Mouse (Mus musculus): Measurements from ENCODE around the gene Srf. TPM values are rescaled to one million over a fixed set of nuclear protein-coding genes. Genes with fewer than 3 reads are reported as not detected.

Srf gene
- total and polyA plus RNA-seq, 2 experiments = 3.4 to 45.6 TPM

- H3K36me3 ChIP-seq (ENCODE audit: control insufficient read depth, insufficient read depth, low read length) = no peaks in the 10 kb centered on the region
- DNase-seq (ENCODE audit: extremely low read depth, low read depth, low spot score) = no peak
- WGBS = under 1% methylated on average over 74 of the region's 75 CpGs
These were observed 850 bp downstream of the Srf start for GRCm38 (mm10) chr17:46554977-46555672.

DNA sequence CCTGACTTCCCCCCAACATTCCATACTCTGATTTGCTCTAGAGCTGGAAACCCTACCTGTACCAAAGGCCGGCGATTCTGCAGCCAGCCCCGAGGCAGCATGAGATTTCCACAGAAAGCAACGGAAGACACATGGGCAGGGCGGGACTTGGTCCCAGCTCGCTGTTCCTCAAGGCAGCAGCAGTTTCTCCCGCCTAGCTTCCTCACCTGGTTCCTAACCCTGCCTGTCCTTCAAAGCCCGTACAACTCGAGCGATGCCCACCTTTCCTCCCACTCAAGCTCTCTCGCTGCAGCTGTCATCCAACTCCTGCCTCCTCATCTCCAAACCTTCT is 1.4 kb downstream of the Srf start:
- Histone ChIP-seq H3K4me3 (ENCODE audit: insufficient read depth, low read depth, low read length) (peak overlapping the region; percentile 96), H3K9ac (ENCODE audit: low read depth, low read length) (peak overlapping the region; percentile 95), H3K27ac (replicated peaks; ENCODE audit: insufficient read depth, low read depth, low read length) (no peak overlapping the region), H3K79me2 (ENCODE audit: control insufficient read depth, insufficient read depth, low read length) (peaks cover 13% of the 10 kb centered on the region; the same call in 1 of the 2 replicates), H3K36me3 (ENCODE audit: control insufficient read depth, insufficient read depth, low read length) (no peaks in the 10 kb centered on the region), H3K27me3 (ENCODE audit: control insufficient read depth, insufficient read depth, low read length) (no peaks in the 10 kb centered on the region), H3K4me1 (ENCODE audit: control insufficient read depth, insufficient read depth, low read length) (peaks cover 7% of the 10 kb centered on the region; the same call in 1 of the 2 replicates)
- WGBS = 2% methylated on average over 11 of the region's 11 CpGs
- peak; percentile 13 for DNase-seq (ENCODE audit: extremely low read depth, low read depth, low spot score)
- TF ChIP-seq CTCF (IDR thresholded peaks at IDR 0.05; ENCODE audit: low read depth, low read length) (no peak), POLR2A (IDR thresholded peaks at IDR 0.05; ENCODE audit: extremely low read depth, insufficient read depth, low read length) (no peak)

More at GRCm38 (mm10) chr17:46554977-46555672, 850 bp downstream of the Srf start:
- Histone ChIP-seq H3K27me3 (ENCODE audit: control insufficient read depth, insufficient read depth, low read length) (no peaks in the 10 kb centered on the region), H3K4me1 (ENCODE audit: control insufficient read depth, insufficient read depth, low read length) (peaks cover 7% of the 10 kb centered on the region; the same call in 1 of the 2 replicates), H3K9ac (ENCODE audit: low read depth, low read length) (peak overlapping the region; percentile 95), H3K79me2 (ENCODE audit: control insufficient read depth, insufficient read depth, low read length) (peaks cover 13% of the 10 kb centered on the region; the same call in 1 of the 2 replicates), H3K27ac (replicated peaks; ENCODE audit: insufficient read depth, low read depth, low read length) (no peak overlapping the region; the same call in 1 of the 2 replicates), H3K4me3 (ENCODE audit: insufficient read depth, low read depth, low read length) (peak overlapping the region; percentile 96)
- TF ChIP-seq CTCF (IDR thresholded peaks at IDR 0.05; ENCODE audit: low read depth, low read length) = no peak
- TF ChIP-seq POLR2A (IDR thresholded peaks at IDR 0.05; ENCODE audit: extremely low read depth, insufficient read depth, low read length) = no peak

- 80% methylated on average over 3 of the region's 3 CpGs for WGBS
- Histone ChIP-seq H3K9ac (ENCODE audit: low read depth, low read length) (no peak overlapping the region), H3K27ac (replicated peaks; ENCODE audit: insufficient read depth, low read depth, low read length) (no peak overlapping the region), H3K27me3 (ENCODE audit: control insufficient read depth, insufficient read depth, low read length) (no peaks in the 10 kb centered on the region), H3K36me3 (ENCODE audit: control insufficient read depth, insufficient read depth, low read length) (no peaks in the 10 kb centered on the region), H3K79me2 (ENCODE audit: control insufficient read depth, insufficient read depth, low read length) (peaks cover 13% of the 10 kb centered on the region; the same call in 1 of the 2 replicates), H3K4me3 (ENCODE audit: insufficient read depth, low read depth, low read length) (no peak overlapping the region), H3K4me1 (ENCODE audit: control insufficient read depth, insufficient read depth, low read length) (peaks cover 7% of the 10 kb centered on the region; the same call in 1 of the 2 replicates)
- no peak for TF ChIP-seq CTCF (IDR thresholded peaks at IDR 0.05; ENCODE audit: low read depth, low read length)
- TF ChIP-seq POLR2A (IDR thresholded peaks at IDR 0.05; ENCODE audit: extremely low read depth, insufficient read depth, low read length) = no peak
- DNase-seq (ENCODE audit: extremely low read depth, low read depth, low spot score) = no peak
These were observed 2.0 kb downstream of the Srf start for GRCm38 (mm10) chr17:46553926-46554325.

- no peak for DNase-seq (ENCODE audit: extremely low read depth, low read depth, low spot score)
- WGBS = 91% methylated on average over 11 of the region's 11 CpGs
- Histone ChIP-seq H3K79me2 (ENCODE audit: control insufficient read depth, insufficient read depth, low read length) (peaks cover 13% of the 10 kb centered on the region; the same call in 1 of the 2 replicates), H3K4me3 (ENCODE audit: insufficient read depth, low read depth, low read length) (no peak overlapping the region), H3K27me3 (ENCODE audit: control insufficient read depth, insufficient read depth, low read length) (no peaks in the 10 kb centered on the region), H3K36me3 (ENCODE audit: control insufficient read depth, insufficient read depth, low read length) (no peaks in the 10 kb centered on the region), H3K9ac (ENCODE audit: low read depth, low read length) (no peak overlapping the region), H3K4me1 (ENCODE audit: control insufficient read depth, insufficient read depth, low read length) (peaks cover 7% of the 10 kb centered on the region; the same call in 1 of the 2 replicates), H3K27ac (replicated peaks; ENCODE audit: insufficient read depth, low read depth, low read length) (no peak overlapping the region)
- TF ChIP-seq POLR2A (IDR thresholded peaks at IDR 0.05; ENCODE audit: extremely low read depth, insufficient read depth, low read length) (no peak), CTCF (IDR thresholded peaks at IDR 0.05; ENCODE audit: low read depth, low read length) (no peak)
These were observed 2.5 kb downstream of the Srf start for GRCm38 (mm10) chr17:46553469-46553868.

DNA sequence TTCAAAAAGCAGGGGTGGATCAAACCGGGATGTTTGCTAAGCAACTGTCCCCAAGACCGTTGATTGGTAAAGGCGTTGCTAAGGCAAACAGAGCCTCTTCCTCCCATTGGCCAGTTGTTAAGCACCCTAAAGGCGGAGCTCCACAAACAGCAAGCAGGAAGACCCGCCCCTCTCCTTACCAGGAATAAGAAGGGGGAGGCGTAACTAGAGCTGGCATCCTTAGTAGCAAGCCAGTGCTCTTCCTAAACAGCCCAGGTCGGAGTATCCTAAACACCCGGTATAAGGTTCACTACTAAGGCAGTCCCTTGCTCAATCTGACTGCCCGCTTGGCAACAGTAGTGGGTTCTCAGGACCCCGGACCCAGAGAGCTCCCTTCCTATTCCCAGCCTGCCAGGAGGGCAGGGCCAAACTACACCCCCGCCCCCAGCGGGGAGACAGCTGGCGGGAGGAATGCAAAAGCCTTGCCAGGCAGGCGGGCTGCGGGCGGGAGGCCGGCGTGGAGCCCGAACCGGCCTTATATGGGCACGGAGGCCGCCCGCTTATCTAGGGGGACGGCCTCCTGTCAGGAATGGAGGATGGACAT is 3.0 kb downstream of the Srf start:
- Histone ChIP-seq H3K79me2 (ENCODE audit: control insufficient read depth, insufficient read depth, low read length) (peaks cover 13% of the 10 kb centered on the region; the same call in 1 of the 2 replicates), H3K36me3 (ENCODE audit: control insufficient read depth, insufficient read depth, low read length) (no peaks in the 10 kb centered on the region), H3K27me3 (ENCODE audit: control insufficient read depth, insufficient read depth, low read length) (no peaks in the 10 kb centered on the region), H3K9ac (ENCODE audit: low read depth, low read length) (no peak overlapping the region), H3K27ac (replicated peaks; ENCODE audit: insufficient read depth, low read depth, low read length) (0 out of 2 replicates have a peak overlapping the region, but pooled peaks have one; percentile 24), H3K4me3 (ENCODE audit: insufficient read depth, low read depth, low read length) (peak overlapping the region; percentile 27), H3K4me1 (ENCODE audit: control insufficient read depth, insufficient read depth, low read length) (peaks cover 7% of the 10 kb centered on the region; the same call in 1 of the 2 replicates)
- 42% methylated on average over 24 of the region's 24 CpGs for WGBS
- peak; percentile 88 for DNase-seq (ENCODE audit: extremely low read depth, low read depth, low spot score)
- TF ChIP-seq CTCF (IDR thresholded peaks at IDR 0.05; ENCODE audit: low read depth, low read length) = no peak
- TF ChIP-seq POLR2A (IDR thresholded peaks at IDR 0.05; ENCODE audit: extremely low read depth, insufficient read depth, low read length) = no peak
